Mouse (Mus musculus): ENCODE results near the gene Crybg1. TPM values are rescaled to one million over a fixed set of nuclear protein-coding genes. Genes with fewer than 3 reads are reported as not detected.
"Not testable (repeated sequence)": the region's sequence is repeated elsewhere in the genome, so short reads cannot be mapped to it uniquely, and the experiment has no call there.

Gene Crybg1
- polyA plus RNA-seq, 1 experiment from 2014 or later, result 0.37 TPM

DNA sequence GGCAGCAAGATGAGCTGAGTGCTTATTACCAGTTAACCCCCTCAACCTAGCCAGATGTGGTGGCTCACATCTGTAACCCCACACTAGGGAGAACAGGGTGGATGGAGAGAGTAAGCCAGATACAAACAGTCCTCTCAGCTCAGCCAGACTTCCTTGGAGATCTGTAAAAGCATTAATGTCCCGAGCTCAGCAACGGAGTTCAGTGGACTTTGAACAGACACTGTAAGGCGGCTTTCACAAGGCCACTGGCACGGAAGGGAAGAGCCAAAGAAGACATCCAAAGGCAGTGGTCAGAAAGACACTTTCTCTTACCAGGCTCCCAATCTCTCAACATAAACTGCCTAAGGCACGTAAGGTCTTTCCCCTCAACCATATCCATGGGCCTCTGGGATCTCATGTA is 165.4 kb downstream of the Crybg1 start:
- WGBS, result 88% methylated on average over 5 of the region's 5 CpGs
- no peak overlapping the region for H3K9ac ChIP-seq
- no peak overlapping the region for H3K4me3 ChIP-seq
- no peaks in the 10 kb centered on the region for H3K4me1 ChIP-seq
- H3K27me3 ChIP-seq, result no peaks in the 10 kb centered on the region
- no peak overlapping the region for H3K4me2 ChIP-seq
- no peak overlapping the region for H3K27ac ChIP-seq
- ATAC-seq (ENCODE audit: borderline replicate concordance, extremely low read depth, low FRiP score, low TSS enrichment), result no peak
- no peaks in the 10 kb centered on the region for H3K36me3 ChIP-seq
- H3K9me3 ChIP-seq, result no peaks in the 10 kb centered on the region

- H3K4me2 ChIP-seq, result no peak overlapping the region
- no peak overlapping the region for H3K27ac ChIP-seq
- ATAC-seq (ENCODE audit: borderline replicate concordance, extremely low read depth, low FRiP score, low TSS enrichment), result no peak
- H3K4me3 ChIP-seq, result no peak overlapping the region
- H3K9me3 ChIP-seq, result no peaks in the 10 kb centered on the region
- H3K27me3 ChIP-seq, result no peaks in the 10 kb centered on the region
- WGBS, result 77% methylated on average over 6 of the region's 6 CpGs
- H3K4me1 ChIP-seq, result no peaks in the 10 kb centered on the region
- H3K36me3 ChIP-seq, result no peaks in the 10 kb centered on the region
- H3K9ac ChIP-seq, result no peak overlapping the region
Measured at GRCm38 (mm10) chr10:43982470-43982869, 166.2 kb downstream of the Crybg1 start.

DNA sequence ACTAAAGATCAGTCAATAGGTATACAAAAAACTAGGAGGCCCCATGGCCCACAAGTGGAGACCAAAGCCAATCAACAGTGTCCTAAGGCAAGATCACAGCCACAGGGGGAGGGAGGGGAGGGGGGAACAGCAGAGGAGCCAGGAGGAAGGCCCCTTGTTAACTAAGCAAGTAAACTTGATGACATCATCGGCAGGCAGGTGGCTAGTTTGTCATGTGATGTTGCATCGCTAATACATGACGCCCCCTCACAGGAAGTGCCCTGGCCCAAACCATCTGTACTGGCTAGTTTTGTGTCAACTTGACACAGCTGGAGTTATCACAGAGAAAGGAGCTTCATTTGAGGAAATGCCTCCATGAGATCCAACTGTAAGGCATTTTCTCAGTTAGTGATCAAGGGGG is 167.9 kb downstream of the Crybg1 start:
- H3K36me3 ChIP-seq; H3K27ac ChIP-seq; H3K9me3 ChIP-seq; H3K27me3 ChIP-seq; H3K4me1 ChIP-seq; H3K9ac ChIP-seq; H3K4me2 ChIP-seq; ATAC-seq (ENCODE audit: borderline replicate concordance, extremely low read depth, low FRiP score, low TSS enrichment); H3K4me3 ChIP-seq: not testable (repeated sequence)
- WGBS, result 75% methylated on average over 3 of the region's 3 CpGs

DNA sequence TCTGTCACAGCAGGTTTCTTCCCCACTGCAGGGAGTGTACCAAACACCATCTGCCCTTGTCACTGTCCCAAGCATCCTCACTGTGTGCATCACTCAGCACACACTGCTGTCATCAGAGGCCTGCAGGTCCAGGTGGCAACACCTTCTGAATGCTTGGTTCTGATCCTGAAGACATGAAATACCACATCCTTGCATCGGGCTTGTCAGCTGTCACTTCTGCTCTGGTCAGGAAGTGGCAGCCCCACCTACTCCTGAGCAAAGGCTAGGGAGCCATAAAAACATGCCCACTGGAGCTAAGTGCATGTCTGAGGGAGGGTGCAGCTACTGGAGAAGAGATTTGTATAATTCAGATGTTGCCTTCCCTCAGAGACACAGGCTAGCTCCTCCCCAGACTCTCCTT is 168.6 kb downstream of the Crybg1 start:
- peak; percentile 31; the same call in 1 of the 2 replicates for ATAC-seq (ENCODE audit: borderline replicate concordance, extremely low read depth, low FRiP score, low TSS enrichment)
- H3K4me3 ChIP-seq, result no peak overlapping the region
- WGBS, result 41% methylated on average over 1 of the region's 1 CpGs

GRCm38 (mm10) chr10:43977353-43977752 is 171.3 kb downstream of the Crybg1 start:
- H3K9ac ChIP-seq, result no peak overlapping the region
- 56% methylated on average over 3 of the region's 3 CpGs for WGBS
- no peak for ATAC-seq (ENCODE audit: borderline replicate concordance, extremely low read depth, low FRiP score, low TSS enrichment)

More for the DNA sequence above, 168.6 kb downstream of the Crybg1 start:
- no peak overlapping the region for H3K9ac ChIP-seq
- no peaks in the 10 kb centered on the region for H3K27me3 ChIP-seq
- H3K36me3 ChIP-seq, result no peaks in the 10 kb centered on the region
- no peaks in the 10 kb centered on the region for H3K4me1 ChIP-seq
- H3K27ac ChIP-seq, result no peak overlapping the region
- H3K4me2 ChIP-seq, result no peak overlapping the region
- no peaks in the 10 kb centered on the region for H3K9me3 ChIP-seq

GRCm38 (mm10) chr10:43973244-43973643 is 175.4 kb downstream of the Crybg1 start:
- H3K9ac ChIP-seq, result no peak overlapping the region
- H3K9me3 ChIP-seq, result no peaks in the 10 kb centered on the region
- no peaks in the 10 kb centered on the region for H3K36me3 ChIP-seq
- H3K4me1 ChIP-seq, result no peaks in the 10 kb centered on the region
- H3K4me2 ChIP-seq, result no peak overlapping the region
- WGBS, result 57% methylated on average over 2 of the region's 2 CpGs
- H3K4me3 ChIP-seq, result no peak overlapping the region
- no peaks in the 10 kb centered on the region for H3K27me3 ChIP-seq
- H3K27ac ChIP-seq, result no peak overlapping the region
- ATAC-seq (ENCODE audit: borderline replicate concordance, extremely low read depth, low FRiP score, low TSS enrichment), result no peak

More at GRCm38 (mm10) chr10:43977353-43977752, 171.3 kb downstream of the Crybg1 start:
- Histone ChIP-seq H3K4me2 (no peak overlapping the region), H3K4me1 (no peaks in the 10 kb centered on the region), H3K27me3 (no peaks in the 10 kb centered on the region), H3K36me3 (no peaks in the 10 kb centered on the region), H3K9me3 (no peaks in the 10 kb centered on the region), H3K4me3 (no peak overlapping the region), H3K27ac (no peak overlapping the region)

DNA sequence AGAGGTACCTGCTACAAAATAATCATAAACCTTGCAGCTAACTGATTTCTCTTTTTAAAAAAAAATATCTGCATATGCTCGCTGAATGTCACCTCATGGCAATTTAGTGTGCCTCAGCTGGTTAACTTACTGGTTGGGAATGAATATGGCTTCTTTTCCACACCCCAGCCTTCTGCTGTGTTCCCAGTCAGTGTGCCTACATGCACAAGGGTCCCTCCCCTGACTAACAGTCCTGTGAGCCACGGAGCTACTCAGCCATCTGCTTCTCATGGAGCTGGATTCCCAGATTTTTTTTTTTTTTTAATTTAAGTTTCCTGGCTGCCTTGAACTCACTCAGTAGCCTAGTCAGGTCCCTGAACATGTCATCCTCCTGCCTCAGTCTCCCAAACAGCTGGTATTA is 183.7 kb downstream of the Crybg1 start:
- H3K4me1 ChIP-seq, result no peaks in the 10 kb centered on the region
- H3K27me3 ChIP-seq, result no peaks in the 10 kb centered on the region
- no peak overlapping the region for H3K27ac ChIP-seq
- no peak overlapping the region for H3K9ac ChIP-seq
- H3K36me3 ChIP-seq, result no peaks in the 10 kb centered on the region
- no peak for ATAC-seq (ENCODE audit: borderline replicate concordance, extremely low read depth, low FRiP score, low TSS enrichment)
- no peak overlapping the region for H3K4me2 ChIP-seq
- 59% methylated on average over 2 of the region's 2 CpGs for WGBS
- H3K4me3 ChIP-seq, result no peak overlapping the region
- H3K9me3 ChIP-seq, result no peaks in the 10 kb centered on the region

DNA sequence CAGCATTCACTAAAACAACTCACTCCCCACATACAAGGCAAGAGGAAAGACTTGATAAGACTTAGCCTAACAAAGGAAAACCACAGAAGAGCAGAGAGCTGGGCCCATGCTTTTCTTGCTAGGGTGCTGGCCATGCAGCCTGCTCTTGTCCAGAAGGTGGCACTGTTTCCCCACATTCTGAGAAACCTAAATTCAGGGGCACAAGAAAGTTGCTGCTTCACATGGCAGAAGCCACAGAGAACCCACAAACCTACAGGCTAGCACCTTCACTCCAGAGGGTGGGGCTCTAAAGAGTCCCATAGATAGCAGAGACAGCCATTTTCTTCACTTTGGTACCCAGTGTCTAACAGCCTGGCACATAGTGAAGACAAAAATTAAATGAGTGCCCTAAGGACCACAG is 194.7 kb downstream of the Crybg1 start:
- no peak for ATAC-seq (ENCODE audit: borderline replicate concordance, extremely low read depth, low FRiP score, low TSS enrichment)
- Histone ChIP-seq H3K27ac (no peak overlapping the region), H3K4me3 (no peak overlapping the region), H3K9ac (no peak overlapping the region), H3K4me1 (no peaks in the 10 kb centered on the region), H3K9me3 (no peaks in the 10 kb centered on the region), H3K36me3 (no peaks in the 10 kb centered on the region), H3K4me2 (no peak overlapping the region), H3K27me3 (no peaks in the 10 kb centered on the region)

GRCm38 (mm10) chr10:43945435-43945834 is 203.2 kb downstream of the Crybg1 start:
- no peaks in the 10 kb centered on the region for H3K27me3 ChIP-seq
- no peaks in the 10 kb centered on the region; the same call in 1 of the 2 replicates for H3K36me3 ChIP-seq
- no peaks in the 10 kb centered on the region for H3K4me1 ChIP-seq
- H3K9me3 ChIP-seq, result no peaks in the 10 kb centered on the region
- H3K4me2 ChIP-seq, result no peak overlapping the region
- no peak overlapping the region for H3K9ac ChIP-seq
- no peak overlapping the region for H3K4me3 ChIP-seq
- no peak for ATAC-seq (ENCODE audit: borderline replicate concordance, extremely low read depth, low FRiP score, low TSS enrichment)
- 78% methylated on average over 4 of the region's 4 CpGs for WGBS
- no peak overlapping the region for H3K27ac ChIP-seq

DNA sequence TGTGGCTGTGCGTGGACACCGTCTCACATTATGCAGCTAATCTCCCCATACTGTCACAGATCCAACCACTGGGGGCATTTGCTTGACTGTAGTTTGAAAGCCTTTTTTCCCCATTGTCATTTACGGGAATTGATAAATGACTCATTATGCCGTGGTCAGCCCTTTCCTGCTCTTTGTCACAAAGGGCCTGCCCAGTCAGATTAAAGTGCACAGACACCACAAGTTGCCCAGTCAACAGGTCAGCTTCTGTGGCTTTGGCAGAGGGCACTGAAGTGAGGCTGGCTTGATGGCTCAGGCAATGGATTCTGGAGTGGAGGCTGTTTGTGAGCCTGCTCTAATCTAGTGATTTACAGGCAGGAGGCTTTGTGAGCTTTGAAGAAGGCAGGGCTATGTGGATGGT is 204.9 kb downstream of the Crybg1 start:
- Histone ChIP-seq H3K36me3 (no peaks in the 10 kb centered on the region; the same call in 1 of the 2 replicates), H3K9ac (no peak overlapping the region), H3K4me2 (no peak overlapping the region), H3K27ac (no peak overlapping the region), H3K4me3 (no peak overlapping the region), H3K9me3 (no peaks in the 10 kb centered on the region), H3K4me1 (no peaks in the 10 kb centered on the region), H3K27me3 (no peaks in the 10 kb centered on the region)
- ATAC-seq (ENCODE audit: borderline replicate concordance, extremely low read depth, low FRiP score, low TSS enrichment), result no peak
- 60% methylated on average over 4 of the region's 4 CpGs for WGBS

DNA sequence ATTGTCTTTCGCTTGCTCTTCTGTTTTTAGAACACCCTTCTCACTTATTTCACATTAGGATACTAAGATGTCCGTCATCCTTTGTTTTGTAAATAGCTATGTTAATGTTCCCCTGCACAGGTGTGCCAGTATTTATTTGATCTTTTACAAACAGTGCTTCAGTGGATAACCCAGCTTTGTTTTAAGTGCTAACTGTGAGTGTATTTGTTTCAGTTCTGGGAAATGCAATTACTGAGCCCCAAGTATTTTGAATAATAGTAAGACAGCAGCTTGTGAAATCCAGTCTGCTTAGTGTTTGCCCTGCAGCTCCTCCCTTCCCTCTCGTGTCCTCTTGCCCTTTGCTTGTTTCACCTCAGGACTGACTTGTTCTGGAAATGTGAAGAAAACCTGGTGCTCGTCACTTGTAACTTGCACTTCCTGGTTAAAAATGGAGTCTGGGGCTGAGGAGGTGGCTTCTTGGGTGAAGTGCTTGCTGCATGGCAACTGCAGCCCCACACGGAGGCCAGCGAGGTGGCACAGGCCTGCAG is 209.5 kb downstream of the Crybg1 start:
- no peaks in the 10 kb centered on the region for H3K36me3 ChIP-seq
- no peak overlapping the region for H3K4me3 ChIP-seq
- WGBS, result 73% methylated on average over 6 of the region's 6 CpGs
- no peak overlapping the region for H3K27ac ChIP-seq
- H3K9me3 ChIP-seq, result no peaks in the 10 kb centered on the region
- ATAC-seq (ENCODE audit: borderline replicate concordance, extremely low read depth, low FRiP score, low TSS enrichment), result no peak
- H3K4me1 ChIP-seq, result no peaks in the 10 kb centered on the region
- no peak overlapping the region for H3K4me2 ChIP-seq
- no peaks in the 10 kb centered on the region for H3K27me3 ChIP-seq
- no peak overlapping the region for H3K9ac ChIP-seq

GRCm38 (mm10) chr10:43928596-43928995 is 220.1 kb downstream of the Crybg1 start:
- no peak overlapping the region for H3K4me2 ChIP-seq
- no peak overlapping the region for H3K4me3 ChIP-seq
- ATAC-seq (ENCODE audit: borderline replicate concordance, extremely low read depth, low FRiP score, low TSS enrichment), result no peak
- no peak overlapping the region for H3K27ac ChIP-seq
- 62% methylated on average over 5 of the region's 5 CpGs for WGBS
- no peaks in the 10 kb centered on the region for H3K9me3 ChIP-seq
- H3K9ac ChIP-seq, result no peak overlapping the region
- H3K27me3 ChIP-seq, result no peaks in the 10 kb centered on the region
- no peaks in the 10 kb centered on the region for H3K36me3 ChIP-seq
- no peaks in the 10 kb centered on the region for H3K4me1 ChIP-seq

GRCm38 (mm10) chr10:43927736-43928135 is 220.9 kb downstream of the Crybg1 start:
- Histone ChIP-seq H3K4me2 (no peak overlapping the region), H3K4me3 (no peak overlapping the region), H3K27me3 (no peaks in the 10 kb centered on the region), H3K27ac (no peak overlapping the region), H3K9ac (no peak overlapping the region), H3K9me3 (no peaks in the 10 kb centered on the region), H3K4me1 (no peaks in the 10 kb centered on the region), H3K36me3 (0 out of 2 replicates have a peak, but pooled peaks cover 3% of the 10 kb centered on the region)
- no peak for ATAC-seq (ENCODE audit: borderline replicate concordance, extremely low read depth, low FRiP score, low TSS enrichment)
- WGBS, result 72% methylated on average over 8 of the region's 8 CpGs
